In genomic region chr17:87609538-87610200, GRCm38 (mm10) we compare ENCODE assay signal across 9 mouse cellular contexts. TPM values are rescaled to one million over a fixed set of nuclear protein-coding genes. Genes with fewer than 3 reads are reported as not detected.
DNase-seq lines count a peak whose midpoint lies in the region; ATAC-seq and TF ChIP-seq lines count a peak whose summit lies in the region.
"Had no signal": no experiment of that assay in that cellular context is flagged by ENCODE, and none has a peak within 500 bp of the region (broad histone marks: within the 10 kb centered on the region; RNA-seq: fewer than 3 reads in every experiment).

No protein-coding gene starts in this region.

- DNase-seq in heart, adult 18-20 months: no peak
- peak; percentile 73 for DNase-seq in embryo, embryonic 10 days (ENCODE audit: low spot score)
- DNase-seq in cerebellum, postnatal 4 days (ENCODE audit: low spot score in 2 of 2): no peak

- TF ChIP-seq POLR2A in small intestine, adult 2 months (IDR thresholded peaks at IDR 0.05; ENCODE audit: low read depth, low read length): no peak; the same call in 1 of the 2 replicates

- WGBS in heart, embryonic 11.5 days (ENCODE audit: insufficient replicate concordance): 31% methylated on average over 27 of the region's 27 CpGs
- WGBS in hindbrain, embryonic 13.5 days: 35% methylated on average over 27 of the region's 27 CpGs
- 32% methylated on average over 27 of the region's 27 CpGs for WGBS in liver, embryonic 12.5 days (ENCODE audit: insufficient replicate concordance)
- 15% methylated on average over 27 of the region's 27 CpGs for WGBS in small intestine, adult 2 months

- H3K36me3 ChIP-seq in heart, embryonic 11.5 days (ENCODE audit: control insufficient read depth, insufficient read depth, low read length): no peaks in the 10 kb centered on the region
- no peaks in the 10 kb centered on the region for H3K36me3 ChIP-seq in hindbrain, embryonic 13.5 days
- H3K36me3 ChIP-seq in liver, embryonic 12.5 days: no peaks in the 10 kb centered on the region
- no peaks in the 10 kb centered on the region for H3K36me3 ChIP-seq in small intestine, adult 2 months (ENCODE audit: control insufficient read depth, insufficient read depth, low read length)
- H3K36me3 ChIP-seq: G1E had no signal

- ATAC-seq in heart, embryonic 11.5 days (replicated peaks; ENCODE audit: insufficient number of reproducible peaks, low FRiP score, low TSS enrichment): no peak
- ATAC-seq in hindbrain, embryonic 13.5 days (ENCODE audit: low FRiP score): no peak
- no peak for ATAC-seq in liver, embryonic 12.5 days
- no peak for ATAC-seq in cerebellum, adult (ENCODE audit: insufficient number of reproducible peaks, low FRiP score, low TSS enrichment)

- H3K4me3 ChIP-seq in heart, embryonic 11.5 days (ENCODE audit: low read depth, low read length): peak overlapping the region; percentile 31
- peak overlapping the region; percentile 37 for H3K4me3 ChIP-seq in hindbrain, embryonic 13.5 days
- peak overlapping the region; percentile 30; the same call in 1 of the 2 replicates for H3K4me3 ChIP-seq in liver, embryonic 12.5 days
- H3K4me3 ChIP-seq in small intestine, adult 2 months (ENCODE audit: low read depth, low read length): peak overlapping the region; percentile 41

- no peaks in the 10 kb centered on the region for H3K27me3 ChIP-seq in heart, embryonic 11.5 days (ENCODE audit: control insufficient read depth, insufficient read depth, low read length)
- H3K27me3 ChIP-seq in hindbrain, embryonic 13.5 days: no peaks in the 10 kb centered on the region
- H3K27me3 ChIP-seq in liver, embryonic 12.5 days (replicated peaks): peaks cover 7% of the 10 kb centered on the region
- no peaks in the 10 kb centered on the region for H3K27me3 ChIP-seq in small intestine, adult 2 months (ENCODE audit: control insufficient read depth, insufficient read depth, low read length)

- peaks cover 4% of the 10 kb centered on the region; the same call in 1 of the 2 replicates for H3K4me1 ChIP-seq in heart, embryonic 11.5 days (ENCODE audit: control insufficient read depth, insufficient read depth, low read length)
- H3K4me1 ChIP-seq in hindbrain, embryonic 13.5 days (replicated peaks): peaks cover 27% of the 10 kb centered on the region
- H3K4me1 ChIP-seq in liver, embryonic 12.5 days: peaks cover 6% of the 10 kb centered on the region; the same call in 1 of the 2 replicates
- H3K4me1 ChIP-seq in small intestine, adult 2 months (ENCODE audit: control insufficient read depth, insufficient read depth, insufficient read length, low read length): peaks cover 36% of the 10 kb centered on the region; the same call in 1 of the 2 replicates

- H3K9me3 ChIP-seq in heart, embryonic 11.5 days (replicated peaks; ENCODE audit: control insufficient read depth, low read length): no peaks in the 10 kb centered on the region
- no peaks in the 10 kb centered on the region for H3K9me3 ChIP-seq in hindbrain, embryonic 13.5 days
- H3K9me3 ChIP-seq in liver, embryonic 12.5 days (replicated peaks): no peaks in the 10 kb centered on the region
- H3K9me3 ChIP-seq: G1E had no signal

- peak overlapping the region; percentile 62 for H3K4me2 ChIP-seq in heart, embryonic 11.5 days
- peak overlapping the region; percentile 56 for H3K4me2 ChIP-seq in hindbrain, embryonic 13.5 days
- peak overlapping the region; percentile 47 for H3K4me2 ChIP-seq in liver, embryonic 12.5 days

- TF ChIP-seq CTCF in small intestine, adult 2 months (IDR thresholded peaks at IDR 0.05; ENCODE audit: extremely low read depth, insufficient read length, insufficient replicate concordance, low read depth, low read length): no peak

- H3K9ac ChIP-seq in heart, embryonic 11.5 days (ENCODE audit: low read depth, low read length): no peak overlapping the region; the same call in 1 of the 2 replicates
- peak overlapping the region; percentile 68 for H3K9ac ChIP-seq in hindbrain, embryonic 13.5 days
- H3K9ac ChIP-seq in liver, embryonic 12.5 days: no peak overlapping the region

- no peak overlapping the region for H3K27ac ChIP-seq in heart, embryonic 11.5 days (ENCODE audit: low read depth, low read length)
- no peak overlapping the region for H3K27ac ChIP-seq in hindbrain, embryonic 13.5 days
- H3K27ac ChIP-seq in liver, embryonic 12.5 days: no peak overlapping the region
- peak overlapping the region; percentile 95 for H3K27ac ChIP-seq in small intestine, adult 2 months (ENCODE audit: insufficient read depth, low read depth, low read length)

RNA-seq across cellular contexts. Expression of gene Epcam, which starts 26.1 kb away (rescaled TPM):
- 4.1 and 7.1 TPM in 2 replicates for polyA plus RNA-seq in heart, embryonic 11.5 days (2014; fragmentation: Nextera tagmentation; extraction: Ambion mirVana)
- total RNA-seq in heart, adult 18-20 months (2021): 1 to 10 TPM in 1 of 2 experiments, not detected in 1; 1.1 TPM
- polyA plus RNA-seq in hindbrain, embryonic 13.5 days (2015; fragmentation: Nextera tagmentation; extraction: Ambion mirVana): 3.5 and 4.4 TPM in 2 replicates
- 2.3 and 3.2 TPM in 2 replicates for polyA plus RNA-seq in liver, embryonic 12.5 days (2016; fragmentation: Nextera tagmentation; extraction: Ambion mirVana)
- 511 and 1,756 TPM in 2 replicates for polyA plus RNA-seq in small intestine, adult 2 months (2012; rRNA removed)
- total RNA-seq: G1E had no signal
- polyA plus RNA-seq: G1E had no signal

Comparison
In these comparisons a context has a peak if more than half of its experiments do, and no peak if none do; other contexts are left out.
1. RNA of gene Epcam, which starts 26.1 kb away (polyA plus RNA-seq): 511 to 1,756 TPM in small intestine, adult 2 months; 4.1 to 7.1 TPM in heart, embryonic 11.5 days, 3.5 to 4.4 TPM in hindbrain, embryonic 13.5 days and 2.3 to 3.2 TPM in liver, embryonic 12.5 days; every median in the first group is over 10 times any median in the second.
2. Peak in every context shown above with its lines, with median percentiles within 50 percentile points of each other: H3K4me2 ChIP-seq and H3K4me3 ChIP-seq.